Mouse (Mus musculus) liver, postnatal 0 days (tissue): Measurements from ENCODE around the gene Mboat7. TPM values are rescaled to one million over a fixed set of nuclear protein-coding genes. Genes with fewer than 3 reads are reported as not detected.
A peak's percentile ranks its signal among the peaks of the same experiment; 100 is the strongest.

Experiments used
- ATAC-seq: fragments of 200-750 bp; cut with Nextera tagmentation; 2 replicates; pipeline ENCODE4 v1.8.0; 2017; ENCODE audit warnings: mild to moderate bottlenecking, moderate library complexity
- DNase-seq: peaks from one replicate; pipeline ENCODE4 v3.0.0-alpha.2; 2016
- H3K27ac ChIP-seq: fragments of 300-500 bp; sonication (generic); 2 replicates; pipeline ENCODE4 v1.5.1; 2014; ENCODE audit warnings: antibody characterized with exemption, moderate library complexity, mild to moderate bottlenecking, low read depth
- H3K27me3 ChIP-seq: fragments of 300-500 bp; sonication (generic); 2 replicates; pipeline ENCODE4 v1.6.1; 2014; ENCODE audit warnings: low read length, control low read depth, mixed read lengths; ENCODE audit not compliant: insufficient read depth
- H3K36me3 ChIP-seq: fragments of 300-500 bp; sonication (generic); replicated peaks from 2 replicates; pipeline ENCODE4 v1.6.1; 2014; ENCODE audit warnings: mild to moderate bottlenecking, control low read depth, low read length, moderate library complexity, mixed read lengths; ENCODE audit not compliant: insufficient read depth
- H3K4me1 ChIP-seq: fragments of 300-500 bp; sonication (generic); 2 replicates; pipeline ENCODE4 v1.6.1; 2014; ENCODE audit warnings: antibody characterized with exemption, mild to moderate bottlenecking, control low read depth; ENCODE audit not compliant: insufficient read depth
- H3K4me2 ChIP-seq: fragments of 300-500 bp; sonication (generic); 2 replicates; pipeline ENCODE4 v1.6.1; 2014; ENCODE audit warnings: low read depth, mild to moderate bottlenecking, low read length, moderate library complexity, mixed read lengths
- H3K4me3 ChIP-seq: fragments of 300-500 bp; sonication (generic); 2 replicates; pipeline ENCODE4 v1.5.1; 2014; ENCODE audit warnings: low read depth, low read length
- H3K9ac ChIP-seq: fragments of 300-500 bp; sonication (generic); replicated peaks from 2 replicates; pipeline ENCODE4 v1.6.1; 2014; ENCODE audit warnings: mild to moderate bottlenecking, moderate library complexity
- H3K9me3 ChIP-seq: fragments of 300-500 bp; sonication (generic); 2 replicates; pipeline ENCODE4 v1.6.1; 2016; ENCODE audit warnings: mild to moderate bottlenecking, control low read depth, low read length, mixed read lengths
- CTCF ChIP-seq: sonication (generic); IDR thresholded peaks from 2 replicates; pipeline ENCODE4 v1.5.1; 2016; ENCODE audit warnings: antibody characterized with exemption, low read depth
- EP300 ChIP-seq: IDR thresholded peaks from 2 replicates; pipeline ENCODE4 v1.6.1; 2016; ENCODE audit warnings: antibody characterized with exemption, low read depth, mild to moderate bottlenecking
- WGBS: fragments of 180-500 bp; shearing (Covaris S2); extraction: QIAGEN DNeasy Blood & Tissue Kit; methylation state at CpG from one replicate; pipeline ENCODE4 v1.1.7; 2014; ENCODE audit not compliant: insufficient replicate concordance; 5-methylcytosine and 5-hydroxymethylcytosine counted together
- polyA plus RNA-seq: library from polyadenylated mRNA; unstranded; fragments of >200 nt; fragmentation: Nextera tagmentation; extraction: Ambion mirVana; gene quantifications from 2 replicates; pipeline ENCODE4 v1.2.1, GENCODE M21; 2015

Mboat7 gene
- polyA plus RNA-seq, 1 experiment from 2014 or later = 14.8 TPM

DNA sequence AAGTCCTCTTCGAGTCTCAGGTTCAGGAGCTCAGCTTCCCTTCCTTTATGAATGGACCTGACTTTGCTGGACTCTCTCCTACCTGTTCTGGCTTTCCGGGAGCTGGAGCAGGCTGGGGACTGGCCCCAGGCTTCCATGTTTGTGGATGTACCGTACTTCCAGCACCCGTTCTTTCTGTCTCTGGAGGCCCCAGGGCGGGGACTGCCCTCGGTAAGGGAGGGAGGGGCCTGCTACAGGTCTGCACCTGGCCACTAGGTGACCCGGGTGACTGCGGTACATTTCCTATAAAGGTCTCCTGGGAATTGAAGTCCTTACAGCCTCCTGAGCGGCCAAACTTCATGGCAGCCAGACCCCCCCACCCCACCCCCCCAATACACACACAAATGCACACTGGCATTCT, 16.0 kb downstream of the Mboat7 start, which contains the start of gene Tmc4:
Gene Tmc4 (minus strand): TSS at position 212 of the 400 bp plus-strand sequence.
- H3K4me1 ChIP-seq = no peaks in the 10 kb centered on the region
- ATAC-seq (peak; percentile 61; the same call in 1 of the 2 replicates), DNase-seq (peak; percentile 27)
- H3K36me3 ChIP-seq = no peaks in the 10 kb centered on the region
- no peaks in the 10 kb centered on the region for H3K9me3 ChIP-seq
- H3K27me3 ChIP-seq = no peaks in the 10 kb centered on the region
- H3K4me3 ChIP-seq = no peak within 1 kb of the TSS
- WGBS = 59% methylated on average over 9 of the region's 9 CpGs
- H3K9ac ChIP-seq = no peak within 1 kb of the TSS; the same call in 1 of the 2 replicates
- H3K4me2 ChIP-seq = peak within 1 kb of the TSS; percentile 18; the same call in 1 of the 2 replicates
- 0 out of 2 replicates have a peak within 1 kb of the TSS, but pooled peaks have one; percentile 16 for H3K27ac ChIP-seq
- no peak for TF ChIP-seq CTCF
- no peak for TF ChIP-seq EP300

DNA sequence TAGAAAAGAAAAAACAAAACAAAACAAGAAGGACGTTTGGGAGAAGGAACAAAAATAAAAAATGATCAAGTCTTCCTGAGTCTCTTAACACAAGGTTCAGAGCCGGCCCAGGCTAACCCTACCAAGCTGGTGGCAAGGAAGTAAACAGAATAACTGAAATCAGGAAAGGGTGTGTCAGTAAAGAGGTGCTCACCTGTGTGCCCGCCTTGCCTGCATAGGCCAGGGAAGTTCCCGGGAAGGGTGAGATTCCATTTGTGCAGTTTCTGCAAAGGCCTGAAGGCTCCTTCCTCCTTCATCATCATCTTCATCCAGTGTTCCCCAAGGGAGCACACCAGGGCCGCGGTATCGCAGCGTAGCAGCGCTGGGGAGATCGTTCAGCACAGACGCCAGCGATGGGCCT, 17.0 kb downstream of the Mboat7 start:
- Histone ChIP-seq H3K36me3 (no peaks in the 10 kb centered on the region), H3K27me3 (no peaks in the 10 kb centered on the region), H3K9me3 (no peaks in the 10 kb centered on the region), H3K4me3 (no peak overlapping the region), H3K9ac (no peak overlapping the region), H3K27ac (no peak overlapping the region), H3K4me2 (no peak overlapping the region), H3K4me1 (no peaks in the 10 kb centered on the region)
- ATAC-seq = no peak
- no peak for TF ChIP-seq EP300
- no peak for TF ChIP-seq CTCF
- WGBS = 89% methylated on average over 12 of the region's 12 CpGs
- DNase-seq = no peak

DNA sequence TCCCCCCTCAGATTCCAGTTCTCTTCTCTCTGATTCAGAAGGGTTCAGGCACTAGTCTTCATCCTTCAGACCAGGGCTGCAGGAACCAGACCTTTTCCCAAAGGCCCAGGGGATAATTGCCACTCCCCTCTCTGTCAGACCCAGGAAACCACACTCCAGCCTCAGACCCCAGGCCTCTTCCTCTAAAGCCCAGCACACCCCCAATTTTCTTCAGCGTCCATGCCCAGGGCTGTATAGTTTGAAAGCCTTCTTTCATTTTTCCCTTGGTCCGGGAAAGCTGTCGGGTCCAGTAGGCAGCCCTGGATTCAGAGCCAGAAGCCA, 18.1 kb downstream of the Mboat7 start:
- Histone ChIP-seq H3K9ac (no peak overlapping the region), H3K36me3 (no peaks in the 10 kb centered on the region), H3K4me1 (no peaks in the 10 kb centered on the region), H3K27ac (no peak overlapping the region), H3K9me3 (no peaks in the 10 kb centered on the region), H3K4me2 (no peak overlapping the region), H3K27me3 (no peaks in the 10 kb centered on the region), H3K4me3 (no peak overlapping the region)
- WGBS = 63% methylated on average over 3 of the region's 3 CpGs
- ATAC-seq (no peak), DNase-seq (no peak)
- no peak for TF ChIP-seq CTCF
- TF ChIP-seq EP300 = no peak

DNA sequence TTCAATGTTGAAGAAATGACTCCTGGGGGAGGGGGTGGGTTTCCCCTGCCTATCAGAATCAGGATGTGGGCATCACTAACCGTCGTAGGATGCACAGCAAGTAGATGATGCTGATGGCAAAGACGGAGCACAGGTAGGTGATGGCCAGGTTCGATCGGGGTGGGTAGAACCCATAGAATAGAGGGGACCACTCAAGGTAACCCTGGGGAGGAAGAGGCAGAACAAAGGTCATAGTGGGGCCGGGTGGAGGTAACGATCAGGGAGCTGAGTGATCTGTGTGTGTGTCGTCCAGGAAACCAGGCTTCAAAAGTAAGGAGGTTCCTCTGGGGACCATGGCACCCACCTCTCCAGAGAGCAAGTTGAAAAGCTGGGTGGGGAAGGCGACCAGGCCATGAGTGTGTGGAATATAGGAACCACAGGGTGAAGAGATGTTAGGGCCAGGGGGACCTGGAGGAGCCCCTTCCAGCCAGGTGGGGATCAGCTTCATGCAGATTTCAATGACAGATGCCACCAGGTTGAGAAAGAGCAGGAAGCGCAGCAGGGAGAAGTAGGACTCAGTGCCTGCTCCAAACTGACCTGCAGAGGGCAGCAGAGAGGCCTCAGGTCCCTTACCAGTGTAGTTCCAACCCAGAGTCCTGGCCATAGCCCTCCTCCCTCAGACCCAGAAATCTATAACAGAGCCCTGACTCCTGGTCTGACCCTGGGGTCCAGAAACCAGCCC, 18.7 kb downstream of the Mboat7 start:
- H3K9ac ChIP-seq = no peak overlapping the region
- H3K4me2 ChIP-seq = no peak overlapping the region
- no peak overlapping the region for H3K27ac ChIP-seq
- WGBS = 51% methylated on average over 10 of the region's 10 CpGs
- H3K4me3 ChIP-seq = no peak overlapping the region
- no peaks in the 10 kb centered on the region for H3K27me3 ChIP-seq
- no peaks in the 10 kb centered on the region for H3K4me1 ChIP-seq
- peak; percentile 89 for ATAC-seq
- no peaks in the 10 kb centered on the region for H3K36me3 ChIP-seq
- DNase-seq = peak; percentile 88
- TF ChIP-seq CTCF = peak; percentile 95
- TF ChIP-seq EP300 = no peak
- no peaks in the 10 kb centered on the region for H3K9me3 ChIP-seq

DNA sequence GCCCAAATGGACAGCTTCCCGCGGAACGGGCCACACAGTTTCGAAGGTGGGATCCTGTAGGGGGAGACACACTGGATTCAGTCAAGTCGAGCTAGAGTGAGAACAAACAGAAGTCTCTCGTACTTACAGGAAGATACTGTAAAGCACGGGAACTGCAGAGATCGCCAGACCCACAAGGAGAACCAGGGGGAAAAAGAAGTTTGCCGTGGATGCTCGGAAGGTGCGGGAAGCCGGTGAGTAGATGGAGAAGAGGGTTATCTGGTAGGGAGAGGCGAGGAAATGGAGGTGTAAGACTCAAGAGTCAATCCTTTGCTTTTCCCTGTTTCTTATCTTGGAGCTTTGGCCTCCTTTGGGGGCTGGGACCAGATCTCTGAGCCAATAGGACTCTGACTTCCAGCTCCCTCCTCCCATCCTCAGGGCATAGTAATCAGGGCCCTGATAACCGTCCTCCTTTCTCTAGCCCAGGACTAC, 26.4 kb downstream of the Mboat7 start:
- TF ChIP-seq EP300 = no peak
- TF ChIP-seq CTCF = peak; percentile 35
- ATAC-seq (no peak), DNase-seq (no peak)
- H3K9ac ChIP-seq = peak overlapping the region; percentile 48; the same call in 1 of the 2 replicates
- peak overlapping the region; percentile 80 for H3K4me3 ChIP-seq
- peaks cover 19% of the 10 kb centered on the region for H3K4me1 ChIP-seq
- H3K9me3 ChIP-seq = no peaks in the 10 kb centered on the region
- H3K27ac ChIP-seq = peak overlapping the region; percentile 18; the same call in 1 of the 2 replicates
- WGBS = 30% methylated on average over 14 of the region's 14 CpGs
- H3K4me2 ChIP-seq = peak overlapping the region; percentile 91
- H3K27me3 ChIP-seq = no peaks in the 10 kb centered on the region
- peaks cover 17% of the 10 kb centered on the region for H3K36me3 ChIP-seq

DNA sequence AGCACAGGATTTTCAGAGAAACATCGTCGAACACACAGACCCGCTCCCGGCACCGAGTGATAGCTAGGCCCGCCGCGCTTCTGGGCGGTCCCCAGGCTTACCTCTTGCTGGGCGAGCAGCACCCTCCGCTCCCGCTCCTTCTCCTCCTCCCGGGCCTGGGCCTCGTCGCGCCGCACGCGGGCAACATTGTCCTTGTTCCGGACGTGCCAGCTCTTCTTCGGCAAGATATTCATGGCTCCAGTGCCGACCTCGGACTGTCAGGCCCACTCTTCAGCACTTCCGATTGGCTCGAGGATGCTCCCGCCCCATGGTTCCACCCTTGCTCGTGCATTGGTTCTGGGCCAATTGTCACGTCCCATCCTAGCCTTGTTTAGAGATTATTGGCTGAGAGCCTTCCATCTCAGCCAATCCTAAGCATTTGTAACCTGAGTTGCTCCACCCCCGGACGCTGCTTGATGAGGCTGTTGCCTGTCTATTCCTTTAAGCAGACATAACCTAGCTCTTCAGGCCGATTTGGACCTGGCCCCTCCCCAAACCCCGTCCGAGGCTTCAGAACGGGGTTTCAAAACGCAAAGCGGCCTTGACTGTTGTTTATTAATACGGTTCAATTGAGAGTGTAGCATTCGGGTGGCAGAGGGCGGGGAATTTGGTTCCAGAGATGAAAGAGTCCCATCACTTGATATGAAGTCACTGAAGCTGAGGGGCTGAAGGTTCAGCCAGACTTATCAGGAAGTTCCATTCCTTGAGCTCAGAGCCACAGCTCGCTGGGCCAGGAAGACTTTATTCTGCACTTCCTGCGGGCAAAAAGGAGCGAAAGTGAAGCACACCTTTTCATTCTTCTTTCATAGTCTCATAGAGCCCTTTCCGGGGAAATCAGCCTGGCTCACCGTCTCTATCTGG, 27.9 kb downstream of the Mboat7 start, which contains the start of gene Leng1:
Gene Leng1 (minus strand): TSS at position 626 of the 900 bp plus-strand sequence.
- peak within 1 kb of the TSS; percentile 95 for H3K27ac ChIP-seq

More for the DNA sequence above, 27.9 kb downstream of the Mboat7 start, which contains the start of gene Leng1:
- Histone ChIP-seq H3K36me3 (peaks cover 32% of the 10 kb centered on the region), H3K4me2 (peak within 1 kb of the TSS; percentile 91), H3K9ac (peak within 1 kb of the TSS; percentile 91), H3K9me3 (no peaks in the 10 kb centered on the region), H3K4me3 (peak within 1 kb of the TSS; percentile 80), H3K4me1 (peaks cover 19% of the 10 kb centered on the region), H3K27me3 (no peaks in the 10 kb centered on the region)
- ATAC-seq (peak; percentile 99), DNase-seq (peak; percentile 95)
- TF ChIP-seq EP300 (no peak), CTCF (no peak)
- 4% methylated on average over 45 of the region's 45 CpGs for WGBS
